Mouse (Mus musculus) heart, adult 8-10 months (tissue): Measurements from ENCODE around the gene Eng. TPM values are rescaled to one million over a fixed set of nuclear protein-coding genes. Genes with fewer than 3 reads are reported as not detected.

Experiments used
- DNase-seq: peaks from one replicate; pipeline ENCODE4 v3.0.0; 2022; ENCODE audit warnings: low spot score
- total RNA-seq, 4 experiments: library from RNA; stranded (reverse); gene quantifications; 2 replicates each; pipeline ENCODE4 v1.2.4; 2022

The Eng gene
- total RNA-seq, 4 experiments from 2014 or later: 111 to 143 (median 126) TPM

DNA sequence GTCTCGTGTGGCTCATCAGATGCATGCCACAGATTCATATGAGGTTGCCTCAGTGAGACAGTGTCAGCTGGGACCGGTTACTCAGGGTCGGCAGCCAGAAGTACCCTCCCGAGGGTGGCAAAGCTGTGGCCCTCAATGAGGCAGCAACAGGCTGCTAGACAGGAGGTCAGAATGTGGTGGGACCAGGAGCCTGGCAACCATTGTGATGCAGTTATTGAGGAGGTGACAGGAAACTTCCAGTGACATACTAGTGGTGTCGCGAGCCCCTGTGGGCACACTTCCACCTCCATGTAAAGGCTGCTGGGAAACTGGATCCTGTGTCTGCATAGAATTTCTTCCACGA, 24.9 kb upstream of the Eng start, which contains the start of gene Ak1:
Gene Ak1, plus strand, starts transcription at position 242 of the 343 bp plus-strand sequence.
- DNase-seq: no peak

DNA sequence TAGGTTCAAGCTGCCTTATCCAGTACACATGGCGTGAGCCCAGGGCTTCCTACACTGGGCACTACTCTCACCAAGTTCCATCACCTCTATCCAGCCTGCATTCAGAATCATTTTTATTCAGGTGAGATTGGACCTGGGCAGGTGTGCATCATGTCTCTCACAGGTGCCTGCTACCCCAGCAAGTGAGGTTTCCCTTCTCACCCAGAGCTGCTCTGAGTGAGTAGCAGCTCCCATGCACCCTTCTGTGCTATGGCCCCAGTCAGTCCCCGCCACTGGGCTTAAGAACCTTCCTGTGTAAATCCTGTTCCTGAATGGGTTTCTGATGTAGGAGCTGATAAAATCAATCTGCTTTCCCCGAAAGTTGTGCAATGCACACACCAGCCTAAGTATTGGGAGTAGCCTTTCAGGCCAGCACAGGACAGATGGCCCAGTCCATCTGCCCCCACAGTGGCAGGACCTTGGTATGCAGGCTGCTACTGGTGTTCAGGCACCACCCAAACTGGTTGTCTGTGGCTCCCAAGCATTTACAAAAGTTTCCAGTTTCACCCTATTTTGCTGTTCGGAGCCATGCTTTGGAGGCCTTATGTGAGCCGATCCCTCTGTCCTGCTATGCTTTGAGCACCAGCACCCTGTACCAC, 22.2 kb upstream of the Eng start:
- DNase-seq: no peak

DNA sequence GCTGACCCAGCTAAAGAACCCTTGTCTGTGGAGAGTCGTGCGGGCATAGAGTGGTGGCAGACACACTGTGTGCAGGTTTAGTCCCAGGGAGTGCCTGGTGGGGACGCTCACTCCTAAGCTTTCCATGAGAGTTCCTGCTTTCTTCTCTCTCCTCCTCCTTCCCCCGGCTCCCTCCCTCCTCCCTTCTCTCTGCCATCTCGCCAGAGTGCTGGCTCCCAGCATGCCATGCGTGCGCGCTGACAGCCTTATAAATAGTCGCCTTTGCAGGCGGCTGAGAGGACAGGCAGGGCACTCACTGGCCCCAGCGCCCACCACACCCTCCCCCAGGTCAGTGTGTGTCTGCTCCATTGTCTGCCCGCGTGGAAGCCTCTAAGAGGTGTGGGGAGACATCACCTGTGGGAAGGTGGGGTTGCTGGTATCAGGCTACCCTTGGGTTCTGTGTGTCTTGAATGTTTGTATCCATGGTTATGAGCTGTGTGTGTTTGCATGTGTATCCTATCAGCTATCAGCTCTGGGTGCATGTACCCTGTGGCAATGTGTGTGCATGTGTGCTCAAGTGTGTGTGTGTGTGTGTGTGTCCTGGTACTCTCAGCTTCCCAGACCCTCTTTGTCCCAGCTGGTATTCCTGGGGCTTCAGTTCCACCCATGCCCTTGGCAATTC, 21.1 kb upstream of the Eng start:
- DNase-seq: no peak

DNA sequence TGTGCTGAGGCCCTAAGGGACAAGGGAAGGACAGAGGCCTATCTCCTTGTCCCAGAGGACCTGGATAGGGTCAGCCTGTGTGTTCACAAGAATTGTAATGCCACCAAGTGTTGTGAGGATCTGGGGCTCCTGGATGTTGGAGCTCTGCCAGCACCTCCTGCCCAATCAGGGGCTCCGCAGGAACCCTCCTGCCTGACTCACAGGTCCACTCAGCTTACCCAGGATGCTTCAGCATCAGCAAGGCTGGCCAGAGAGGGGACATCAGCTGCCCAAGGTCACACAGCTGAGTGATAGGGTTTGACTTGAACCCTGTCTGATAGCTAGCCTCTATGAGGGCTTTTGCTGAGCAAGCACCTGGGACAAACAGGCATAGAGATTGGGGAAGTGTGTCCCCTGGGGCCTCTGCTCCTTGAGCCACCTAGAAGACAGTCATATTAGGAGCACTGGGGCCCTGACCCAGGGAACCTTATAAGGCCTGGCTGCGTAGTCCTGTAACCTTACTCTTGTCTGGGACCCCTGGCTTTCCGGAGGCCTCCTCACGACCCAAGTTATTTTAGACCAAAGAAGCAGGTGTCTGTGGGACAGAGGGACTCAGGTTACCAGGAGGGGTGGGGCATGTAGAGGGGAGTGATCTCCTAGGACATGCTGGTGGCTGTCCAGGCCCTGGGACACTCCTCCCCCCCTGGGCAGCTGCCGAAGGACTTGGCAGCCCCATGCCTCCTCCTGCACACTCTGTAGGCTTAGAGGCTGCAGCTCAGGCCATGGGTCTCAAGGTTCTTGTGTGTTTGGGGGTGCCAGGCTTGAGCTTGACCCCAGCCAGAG, 20.3 kb upstream of the Eng start:
- DNase-seq: no peak

DNA sequence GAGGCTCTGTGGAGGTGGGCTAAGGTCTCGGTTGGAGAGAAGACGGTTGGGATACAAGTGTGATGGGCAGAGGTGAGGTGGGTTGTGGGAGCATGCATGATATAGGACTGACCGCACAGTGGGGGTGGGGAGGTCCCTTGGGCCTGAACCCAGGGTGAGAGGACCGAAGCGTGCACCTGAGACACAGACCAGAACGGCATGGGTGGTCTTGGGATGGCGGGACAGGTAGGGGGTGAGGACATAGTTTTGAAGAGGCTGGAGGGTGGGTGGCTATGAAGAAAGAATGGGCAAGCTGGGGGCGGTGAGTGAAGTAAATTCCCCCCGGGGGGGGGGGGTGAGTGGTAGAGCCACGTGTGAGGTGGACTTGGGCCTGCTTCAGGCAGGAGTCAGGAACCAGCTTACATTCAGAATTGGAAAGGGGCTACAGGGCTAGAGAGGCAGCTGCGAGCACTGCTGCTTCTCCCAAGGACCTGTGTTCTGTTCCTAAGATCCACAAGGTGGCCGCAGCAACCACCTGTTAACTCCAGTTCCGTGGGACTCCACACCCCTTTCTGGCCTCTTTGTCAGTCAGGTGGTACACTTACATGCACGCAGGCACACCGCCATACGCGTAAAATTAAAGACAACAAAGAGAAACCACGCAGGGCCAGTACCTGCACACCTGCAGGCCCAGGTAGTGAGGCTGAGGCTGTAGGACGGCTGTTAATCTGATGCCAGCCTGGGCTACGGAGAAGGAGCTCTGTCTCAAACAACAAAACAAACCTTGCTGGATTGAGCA, 18.9 kb upstream of the Eng start:
- no peak for DNase-seq

DNA sequence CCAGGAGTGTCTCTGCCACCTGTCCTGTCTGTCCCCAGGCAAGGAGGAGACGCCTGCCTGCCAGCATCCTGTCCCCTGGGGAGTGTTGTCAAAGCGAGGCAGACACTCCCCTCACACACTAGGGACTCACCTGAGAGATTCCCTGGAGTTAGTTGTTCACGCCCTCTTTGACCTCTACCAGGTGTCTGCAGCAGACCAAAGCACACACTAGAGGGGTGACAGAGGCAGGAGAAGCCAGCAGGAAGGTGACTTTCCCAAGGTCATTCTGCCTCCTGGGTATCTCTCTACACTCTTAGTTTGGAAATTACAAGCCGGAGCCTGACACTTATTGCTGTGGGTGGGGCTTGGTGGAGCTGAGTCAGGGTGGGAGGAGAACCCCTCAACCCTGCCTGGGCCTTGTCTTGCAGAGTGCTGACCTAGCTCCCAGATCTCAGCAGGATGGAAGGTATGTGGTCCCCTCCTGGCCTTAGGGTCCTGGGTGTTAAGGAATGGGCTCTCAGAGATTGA, 18.3 kb upstream of the Eng start:
- DNase-seq: no peak

DNA sequence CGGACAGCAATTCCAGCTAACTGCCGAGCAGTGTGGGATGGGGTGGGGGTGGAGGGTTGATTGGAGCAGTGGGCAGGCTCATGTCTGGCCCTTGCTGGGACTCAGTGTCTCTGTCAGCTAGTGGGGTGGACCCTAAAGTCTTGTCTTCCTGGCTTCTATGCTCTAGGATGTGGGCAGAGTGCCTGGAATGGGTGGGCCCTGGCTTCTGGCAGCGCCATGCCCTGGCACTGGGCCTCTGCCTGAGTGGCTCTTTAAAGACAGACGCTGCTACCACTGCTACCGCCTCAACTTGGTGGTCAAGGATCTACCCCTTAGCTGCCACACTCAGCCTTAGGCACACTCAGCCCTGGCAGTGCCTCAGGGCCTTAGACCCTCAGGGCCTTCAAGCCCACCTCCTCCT, 17.7 kb upstream of the Eng start:
- DNase-seq: peak; percentile 84

DNA sequence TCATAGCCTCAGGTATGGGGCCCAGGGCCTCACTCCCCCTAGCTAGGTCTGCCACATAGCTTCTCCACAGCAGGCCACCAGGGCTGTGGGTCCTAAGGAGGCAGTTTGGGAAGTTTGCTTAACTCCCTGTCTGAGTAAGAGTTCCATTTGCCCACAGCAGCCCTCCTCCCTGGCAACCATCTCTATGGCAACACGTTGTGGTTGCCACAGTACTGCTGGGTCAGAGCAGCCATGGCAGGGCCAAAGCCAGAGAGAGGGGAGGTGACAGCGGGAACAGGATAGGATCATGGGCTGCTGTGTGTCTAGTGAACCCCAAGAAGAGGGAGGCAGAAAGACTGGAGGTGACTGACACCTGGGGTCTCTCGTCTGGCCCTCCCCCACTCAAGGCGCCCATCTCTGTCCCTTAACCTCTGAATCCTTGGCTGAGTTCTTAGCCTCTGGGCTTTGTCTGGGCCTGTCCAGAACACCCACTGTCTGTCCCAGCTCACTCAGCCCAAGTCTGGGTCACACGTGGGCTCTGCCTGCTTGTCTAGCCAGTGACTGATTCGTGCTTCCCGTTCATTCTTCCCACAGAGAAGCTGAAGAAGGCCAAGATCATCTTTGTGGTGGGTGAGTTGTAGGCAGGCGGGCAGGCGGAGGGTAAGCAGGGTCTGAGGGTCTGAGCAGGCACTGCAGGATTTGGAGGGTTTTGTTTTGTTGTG, 17.0 kb upstream of the Eng start:
- no peak for DNase-seq

DNA sequence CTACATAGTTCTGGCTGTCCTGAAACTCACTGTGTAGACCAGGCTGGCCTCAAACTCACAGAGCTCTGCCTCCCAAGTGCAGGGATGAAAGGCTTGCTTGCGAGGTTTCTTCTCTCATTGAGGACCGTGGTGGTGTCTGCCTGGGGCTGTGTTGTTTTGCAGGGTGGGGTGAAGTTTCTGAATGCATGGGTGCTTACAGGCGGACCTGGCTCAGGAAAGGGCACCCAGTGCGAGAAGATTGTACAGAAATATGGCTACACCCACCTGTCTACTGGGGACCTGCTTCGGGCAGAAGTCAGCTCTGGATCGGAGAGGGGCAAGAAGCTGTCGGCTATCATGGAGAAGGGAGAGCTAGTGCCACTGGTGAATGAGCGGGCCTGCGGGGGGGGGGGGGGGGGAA, 16.4 kb upstream of the Eng start:
- DNase-seq: no peak

DNA sequence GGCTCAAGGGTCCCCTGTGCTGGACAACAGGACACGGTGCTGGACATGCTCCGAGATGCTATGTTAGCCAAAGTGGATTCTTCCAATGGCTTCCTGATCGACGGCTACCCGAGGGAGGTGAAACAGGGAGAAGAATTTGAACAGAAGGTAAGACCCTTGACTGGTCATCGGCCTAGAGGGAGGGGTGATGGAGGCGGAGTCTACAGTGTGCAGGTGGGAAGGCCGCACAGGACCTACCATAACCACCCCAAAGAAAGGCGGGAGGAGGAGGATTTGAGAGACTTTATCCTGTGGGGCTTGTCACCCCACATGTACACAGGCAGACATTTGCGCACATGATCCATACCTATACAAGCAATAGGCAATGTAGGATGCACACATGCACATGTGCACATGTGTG, 15.3 kb upstream of the Eng start:
- DNase-seq: no peak

DNA sequence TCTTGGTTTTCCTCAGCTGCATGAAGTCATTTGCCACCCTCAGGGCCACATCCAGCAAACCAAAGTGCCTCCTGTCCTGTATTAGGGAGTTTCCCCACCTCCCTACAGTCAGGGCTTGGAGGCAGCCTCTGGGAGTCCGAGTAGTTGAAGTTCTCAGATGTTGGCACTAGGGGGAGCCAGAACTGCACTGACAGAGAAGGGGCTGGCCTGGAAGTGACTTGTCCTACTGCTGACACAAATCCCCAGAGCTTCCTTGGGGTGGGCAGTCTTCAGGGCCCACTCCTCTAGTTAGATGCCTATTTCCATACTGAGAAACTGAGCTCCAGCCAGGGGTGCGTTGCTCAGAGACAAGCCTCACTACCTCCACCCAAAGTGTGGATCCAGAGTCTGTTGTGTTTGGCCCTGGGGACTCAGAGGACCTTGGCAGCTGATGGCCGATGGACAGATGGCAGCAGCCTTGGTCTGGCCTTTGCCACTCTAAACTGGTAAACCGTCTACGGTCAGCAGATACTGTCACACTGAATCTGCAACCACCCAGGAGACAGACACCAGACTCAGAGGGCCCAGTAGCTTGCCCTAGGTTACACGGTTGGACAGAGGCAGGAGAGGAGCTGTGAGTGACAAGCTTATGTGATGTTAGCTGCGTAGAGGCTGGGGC, 14.5 kb upstream of the Eng start:
- peak; percentile 87 for DNase-seq

DNA sequence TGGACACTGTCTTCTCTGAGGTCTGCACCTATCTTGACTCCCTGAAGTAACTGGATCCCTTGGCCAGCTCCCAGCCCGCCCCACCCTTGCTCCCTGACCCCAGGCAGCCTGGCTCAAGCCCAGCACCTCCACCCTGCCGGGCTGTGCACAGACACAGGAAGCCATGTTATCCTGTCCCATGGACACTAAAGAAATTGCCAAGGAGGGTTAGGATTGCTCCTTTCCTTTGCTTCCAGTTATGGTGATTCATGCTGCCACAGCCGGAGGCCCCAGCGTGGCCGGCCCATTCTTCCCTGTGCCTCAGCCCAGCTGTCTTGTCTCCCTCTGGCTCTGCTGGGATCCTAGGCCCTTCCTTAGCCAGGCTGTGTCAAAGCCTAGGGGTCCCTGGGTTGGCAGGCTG, 12.7 kb upstream of the Eng start:
- DNase-seq: peak; percentile 74

DNA sequence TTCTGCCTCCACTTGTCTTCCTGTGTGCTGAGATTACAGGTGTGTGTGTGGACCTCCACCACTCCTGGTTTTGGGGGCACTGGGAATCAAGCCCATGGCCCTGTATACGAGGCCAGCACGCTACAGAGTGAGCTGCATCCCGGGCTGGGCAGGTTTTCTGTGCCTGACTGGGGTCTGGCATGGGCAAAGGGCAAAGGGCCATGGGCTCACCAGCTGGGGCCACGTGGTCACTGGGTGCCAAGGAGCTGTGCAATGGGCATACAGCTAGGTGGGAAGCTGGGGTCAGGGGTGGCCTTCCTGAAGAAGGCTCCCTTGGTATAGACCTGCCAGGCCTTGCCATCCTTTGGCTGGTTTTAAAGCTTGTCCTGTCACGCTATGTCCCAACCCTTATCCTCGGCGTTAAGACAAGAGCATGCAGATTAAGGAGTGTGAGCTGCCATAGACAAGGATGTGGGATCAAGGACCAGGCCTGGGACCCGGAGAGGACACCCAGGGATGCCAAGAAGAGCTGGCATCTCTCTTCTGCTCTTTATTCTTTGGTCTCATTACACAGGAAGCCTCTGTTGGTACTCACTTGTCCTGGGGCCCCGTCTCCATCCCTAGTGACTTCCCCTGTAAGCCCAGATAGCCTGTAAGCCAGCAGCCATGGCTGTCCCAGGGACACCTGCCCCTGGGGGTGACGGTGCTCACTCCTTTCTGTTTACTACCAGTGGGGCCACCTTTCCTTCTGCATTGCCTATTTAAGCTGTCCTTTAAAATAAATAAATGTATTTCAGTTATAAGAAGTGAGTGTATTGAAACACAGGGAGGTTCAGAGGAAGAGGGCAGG, 11.9 kb upstream of the Eng start:
- DNase-seq: no peak

DNA sequence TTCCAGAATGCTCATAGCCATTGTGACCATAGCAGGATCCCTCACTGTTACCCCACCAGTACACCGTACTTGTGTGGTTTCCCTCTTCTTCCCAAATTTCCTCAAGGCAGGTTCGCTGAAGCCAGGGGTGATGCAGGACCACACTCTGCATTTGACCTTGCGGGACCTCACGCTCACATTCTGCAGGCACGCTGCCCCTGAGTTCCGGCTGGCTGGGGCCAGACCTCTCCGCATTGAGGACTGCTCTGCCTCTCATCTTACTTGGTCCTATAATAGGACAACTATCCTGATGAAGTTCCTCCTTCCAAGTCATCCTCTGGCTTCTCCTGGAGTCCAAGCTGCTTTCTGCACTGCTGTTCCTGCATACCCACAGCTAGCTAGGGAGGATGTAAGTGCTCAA, 9.8 kb upstream of the Eng start:
- no peak for DNase-seq

DNA sequence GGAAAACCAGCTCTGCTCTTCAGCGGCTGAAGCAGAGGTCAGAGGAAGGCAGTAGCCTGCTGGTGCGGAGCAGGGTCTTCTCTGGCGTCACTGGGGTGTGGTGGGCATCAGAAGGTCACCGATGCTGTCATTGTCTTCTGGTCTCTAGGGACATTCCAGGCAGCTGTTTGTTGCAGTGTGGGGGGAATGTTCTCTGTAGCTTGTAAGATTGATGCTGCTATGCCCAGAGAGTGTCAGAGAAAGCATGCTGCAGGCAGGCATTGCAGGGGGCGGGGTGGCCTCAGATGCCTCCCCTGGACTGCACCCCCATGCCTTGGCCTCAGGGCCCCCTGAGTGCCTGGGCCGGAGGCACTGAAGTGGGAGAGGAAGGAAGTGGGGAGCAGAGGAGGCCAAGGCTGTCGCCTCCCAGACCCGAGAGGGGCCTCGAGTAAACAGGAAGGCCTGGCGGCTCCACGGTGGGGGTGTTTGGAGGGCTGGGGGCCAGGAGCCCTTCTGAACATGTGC, 8.6 kb upstream of the Eng start:
- DNase-seq: peak; percentile 74

DNA sequence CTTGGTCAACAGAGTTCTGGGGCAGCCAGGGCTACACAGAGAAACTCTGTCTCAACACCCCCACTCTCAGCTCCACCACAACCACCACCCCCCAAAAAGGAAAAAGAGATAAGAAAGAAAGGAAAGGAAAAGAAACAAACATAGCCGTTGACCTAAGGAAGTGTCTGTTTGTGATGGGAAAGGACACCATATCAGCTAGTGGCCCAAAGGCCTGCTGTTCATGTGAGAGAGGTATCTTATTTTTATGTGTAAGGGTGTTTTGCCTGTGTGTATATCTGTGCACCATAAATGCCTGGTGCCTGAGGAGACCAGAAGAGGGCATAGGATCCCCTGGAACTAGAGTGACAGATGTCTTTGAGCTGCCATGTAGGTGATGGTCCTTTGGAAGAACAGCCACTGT, 6.8 kb upstream of the Eng start:
- no peak for DNase-seq

DNA sequence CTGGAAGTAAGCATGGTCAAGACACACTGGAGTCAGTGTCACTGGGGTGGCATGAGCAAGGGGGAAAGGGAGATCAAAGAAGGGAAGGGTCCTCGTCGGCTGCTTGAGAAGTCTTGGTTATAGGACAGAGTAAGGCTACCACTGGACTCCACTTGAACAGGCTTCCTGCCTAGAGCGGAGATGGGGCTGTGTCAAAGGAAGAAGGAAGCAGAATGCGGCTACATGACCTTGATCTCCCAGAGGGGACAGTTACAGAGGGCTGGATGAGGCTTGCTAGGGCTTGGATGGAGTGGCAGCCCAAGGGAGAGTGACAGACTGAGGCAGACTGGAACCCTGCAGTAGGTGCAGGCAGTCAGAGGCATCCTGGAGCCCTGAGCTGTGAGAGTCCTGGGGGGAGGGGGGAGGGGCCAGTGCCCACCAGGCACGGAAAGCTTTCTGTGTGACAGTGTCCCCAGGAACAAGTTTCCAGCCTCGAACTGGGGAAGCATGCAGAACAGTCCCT, 5.8 kb upstream of the Eng start:
- DNase-seq: no peak

DNA sequence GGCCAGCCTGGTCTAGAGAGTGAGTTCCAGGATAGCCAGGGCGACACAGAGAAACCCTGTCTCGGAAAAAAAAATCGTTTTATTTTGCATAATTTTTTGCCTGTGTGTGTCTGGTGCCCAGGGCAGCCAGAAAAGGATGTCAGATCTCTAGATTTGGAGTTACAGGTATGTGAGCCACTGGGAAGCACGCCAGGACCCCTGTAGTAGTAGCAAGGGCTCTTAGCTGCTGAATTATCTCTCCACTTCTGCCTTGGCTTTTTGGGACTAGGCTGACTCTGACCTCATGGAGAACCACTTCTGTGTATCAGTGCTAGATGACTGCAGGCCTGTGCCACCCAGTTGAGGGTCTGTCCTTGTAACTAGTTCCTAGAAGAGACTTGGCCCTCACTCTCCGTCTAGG, 4.6 kb upstream of the Eng start:
- no peak for DNase-seq

DNA sequence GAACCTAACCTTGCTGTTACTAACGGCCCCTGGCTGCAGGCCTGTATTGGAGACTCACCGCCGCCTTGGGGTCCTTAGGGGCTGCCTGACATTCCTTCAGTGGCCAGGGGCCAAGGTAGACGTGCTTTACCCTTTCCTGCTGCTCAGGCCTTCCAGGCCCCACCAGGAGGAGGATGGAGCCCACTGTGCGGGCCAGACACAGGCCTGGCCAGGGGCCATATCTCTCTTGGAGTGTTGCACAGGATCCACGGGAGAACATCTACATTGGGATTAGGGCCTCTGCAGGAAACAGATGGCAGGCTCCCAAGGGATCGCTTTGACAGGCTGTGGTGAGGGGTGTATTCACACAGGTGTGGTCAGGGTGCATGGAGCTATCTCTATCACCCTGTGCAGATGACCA, 3.6 kb upstream of the Eng start:
- no peak for DNase-seq

DNA sequence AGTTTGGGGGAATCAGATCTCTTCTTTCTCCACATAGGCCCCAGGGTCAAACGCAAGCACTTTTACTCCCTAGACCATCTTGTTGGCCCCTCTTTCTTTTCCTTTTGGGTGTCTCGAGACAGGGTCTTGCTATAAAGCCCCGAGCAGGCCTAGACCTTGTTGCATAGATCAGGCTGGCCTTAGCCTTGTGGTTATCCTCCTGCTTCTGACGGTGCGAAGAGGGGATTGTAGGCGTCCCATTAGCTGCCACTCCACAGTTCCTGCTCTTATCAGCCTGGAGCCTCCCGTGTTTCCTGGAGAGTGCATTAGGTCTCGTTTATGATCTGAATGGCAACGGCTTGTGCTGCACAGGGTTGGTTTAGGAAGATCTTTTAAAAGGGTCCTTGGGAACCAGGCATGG, 2.3 kb upstream of the Eng start:
- no peak for DNase-seq
